Mouse (Mus musculus) liver, embryonic 12.5 days (tissue): ENCODE results near the gene Adamts12. TPM values are rescaled to one million over a fixed set of nuclear protein-coding genes. Genes with fewer than 3 reads are reported as not detected.

Source experiments
- ATAC-seq: fragments of 200-750 bp; cut with Nextera tagmentation; 2 replicates; pipeline ENCODE4 v1.8.0; 2017; ENCODE audit warnings: moderate number of reproducible peaks, mild to moderate bottlenecking, moderate library complexity
- H3K27ac ChIP-seq: fragments of 300-500 bp; sonication (generic); 2 replicates; pipeline ENCODE4 v1.5.1; 2016; ENCODE audit warnings: mild to moderate bottlenecking
- H3K27me3 ChIP-seq: fragments of 300-500 bp; sonication (generic); replicated peaks from 2 replicates; pipeline ENCODE4 v1.6.1; 2016; ENCODE audit warnings: mild to moderate bottlenecking, moderate library complexity
- H3K36me3 ChIP-seq: fragments of 300-500 bp; sonication (generic); 2 replicates; pipeline ENCODE4 v1.6.1; 2016; ENCODE audit warnings: mild to moderate bottlenecking, moderate library complexity
- H3K4me1 ChIP-seq: fragments of 300-500 bp; sonication (generic); 2 replicates; pipeline ENCODE4 v1.6.1; 2016
- H3K4me2 ChIP-seq: fragments of 300-500 bp; sonication (generic); 2 replicates; pipeline ENCODE4 v1.6.1; 2016; ENCODE audit warnings: mild to moderate bottlenecking, moderate library complexity
- H3K4me3 ChIP-seq: fragments of 300-500 bp; sonication (generic); 2 replicates; pipeline ENCODE4 v1.5.1; 2016; ENCODE audit warnings: mild to moderate bottlenecking, moderate library complexity
- H3K9ac ChIP-seq: fragments of 300-500 bp; sonication (generic); 2 replicates; pipeline ENCODE4 v1.6.1; 2016; ENCODE audit warnings: mild to moderate bottlenecking, moderate library complexity
- H3K9me3 ChIP-seq: fragments of 300-500 bp; sonication (generic); replicated peaks from 2 replicates; pipeline ENCODE4 v1.6.1; 2016; ENCODE audit warnings: mild to moderate bottlenecking, moderate library complexity
- WGBS: fragments of 180-500 bp; shearing (Covaris S2); methylation state at CpG from one replicate; pipeline ENCODE4 v1.1.7; 2016; ENCODE audit not compliant: insufficient replicate concordance; 5-methylcytosine and 5-hydroxymethylcytosine counted together
- polyA plus RNA-seq: library from polyadenylated mRNA; unstranded; fragments of >200 nt; fragmentation: Nextera tagmentation; extraction: Ambion mirVana; gene quantifications from 2 replicates; pipeline ENCODE4 v1.2.1, GENCODE M21; 2016

The Adamts12 gene
- polyA plus RNA-seq, 1 experiment from 2014 or later: 0.87 TPM

- ATAC-seq: no peak
- H3K36me3 ChIP-seq: peaks cover 55% of the 10 kb centered on the region
Measured at GRCm38 (mm10) chr15:11396421-11396820, 331.8 kb downstream of the Adamts12 start.

More at GRCm38 (mm10) chr15:11396421-11396820, 331.8 kb downstream of the Adamts12 start:
- Histone ChIP-seq H3K9me3 (no peaks in the 10 kb centered on the region), H3K4me1 (peaks cover 21% of the 10 kb centered on the region), H3K9ac (no peak overlapping the region), H3K4me3 (no peak overlapping the region), H3K27me3 (no peaks in the 10 kb centered on the region), H3K27ac (no peak overlapping the region), H3K4me2 (no peak overlapping the region)
- WGBS: 83% methylated on average over 6 of the region's 6 CpGs

Other genes with a start within 250 kb of the Adamts12 start
- gene C1qtnf3, start 112.5 kb upstream of the Adamts12 start, polyA plus RNA-seq: 0.12 and 0.19 TPM in 2 replicates
- 10.7 and 13.7 TPM in 2 replicates for gene Amacr, start 83.0 kb upstream of the Adamts12 start, polyA plus RNA-seq
- 0.04 TPM in 1 of 2 replicates, not detected in the other for gene Slc45a2, start 64.1 kb upstream of the Adamts12 start, polyA plus RNA-seq
- gene Rxfp3, start 26.8 kb upstream of the Adamts12 start, polyA plus RNA-seq: 0.16 and 0.21 TPM in 2 replicates